Mouse (Mus musculus): Measurements from ENCODE around the gene Gas2.

Gas2 gene

DNA sequence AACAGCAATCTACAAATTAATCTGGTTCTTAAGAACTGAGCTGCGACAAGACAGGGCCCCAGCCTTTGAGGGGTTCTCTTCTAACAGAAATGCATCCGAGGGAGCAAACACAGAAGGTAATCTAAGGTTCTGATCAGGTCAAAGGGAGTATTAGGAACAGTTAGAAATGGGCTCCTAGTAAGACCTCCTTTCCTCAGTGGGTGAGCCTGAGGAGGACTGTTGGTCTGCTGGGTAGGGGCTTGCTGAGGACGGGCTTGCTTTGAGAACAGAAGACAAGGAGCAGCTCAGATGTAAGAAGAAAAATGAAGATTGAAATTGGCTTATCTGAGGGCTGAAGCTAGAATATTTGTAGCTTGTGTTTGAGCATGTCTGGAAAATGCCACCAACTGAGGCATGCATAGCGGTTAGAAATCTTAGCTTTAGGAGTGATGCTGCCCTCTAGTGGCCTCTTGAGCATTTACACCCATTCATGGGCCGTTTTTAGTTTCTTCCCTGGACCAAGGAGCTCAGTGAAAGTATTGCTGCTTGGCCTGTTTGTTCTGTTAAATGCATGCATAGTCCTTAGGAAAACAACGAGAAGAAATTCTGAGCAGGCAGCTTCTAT is 110.5 kb downstream of the Gas2 start:
- DNase-seq, result no peak

DNA sequence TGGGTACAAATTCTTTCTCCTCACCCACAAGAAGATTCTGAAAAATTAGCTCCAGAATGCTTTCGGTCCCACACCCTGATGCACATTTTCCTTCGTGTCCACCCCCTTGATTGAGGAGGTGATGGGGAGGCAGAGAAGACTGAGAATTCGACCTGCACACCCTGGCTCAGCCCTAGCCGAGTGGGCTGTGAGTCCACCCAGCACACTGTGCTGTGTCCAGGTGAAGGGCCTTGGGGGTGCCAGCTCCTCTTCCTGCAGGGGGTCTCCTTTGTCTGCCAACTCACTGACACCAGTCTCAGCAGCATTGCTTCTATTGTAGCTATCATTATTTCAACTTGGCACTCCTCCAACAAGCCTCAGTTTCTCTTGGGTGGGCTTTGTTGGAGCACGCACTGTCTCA is 111.3 kb downstream of the Gas2 start:
- DNase-seq, result no peak

DNA sequence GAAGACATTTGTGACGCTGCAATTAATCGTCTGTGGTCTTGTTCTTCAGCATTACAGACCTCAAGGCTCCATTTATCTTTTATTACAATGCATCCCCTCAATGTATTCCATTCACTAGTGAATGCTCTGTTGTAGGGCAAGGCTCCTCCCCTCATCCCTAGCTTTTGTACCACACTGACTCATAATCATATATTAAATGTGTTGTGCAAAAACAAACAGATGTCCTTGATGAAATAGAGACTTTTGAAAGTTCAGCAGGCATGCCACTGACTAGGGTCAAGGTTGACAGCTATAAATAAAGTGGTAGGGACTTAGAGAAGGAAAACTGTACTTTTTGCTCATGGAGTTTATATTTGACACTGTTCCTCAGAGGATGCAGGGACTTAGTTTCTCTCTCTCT is 111.7 kb downstream of the Gas2 start:
- no peak for DNase-seq

DNA sequence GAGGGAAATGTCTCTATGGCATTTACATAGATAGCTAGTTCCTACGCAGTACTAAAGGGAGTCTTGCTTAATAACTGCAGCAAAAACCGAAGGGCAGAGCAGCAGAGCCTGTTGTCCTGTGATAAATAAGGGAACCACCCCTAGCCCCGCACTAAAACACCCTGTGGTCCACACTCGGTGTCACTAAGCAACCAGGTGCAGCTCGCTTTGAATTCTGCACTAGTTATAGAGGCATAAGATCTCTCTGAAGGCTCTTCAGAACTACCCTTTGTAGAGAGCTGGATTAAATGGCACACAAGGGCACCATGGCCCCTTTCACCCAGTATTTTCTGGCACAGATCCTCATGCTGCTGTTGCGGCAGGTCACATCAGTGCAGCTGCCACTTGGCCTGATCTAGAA is 113.4 kb downstream of the Gas2 start:
- no peak for DNase-seq

DNA sequence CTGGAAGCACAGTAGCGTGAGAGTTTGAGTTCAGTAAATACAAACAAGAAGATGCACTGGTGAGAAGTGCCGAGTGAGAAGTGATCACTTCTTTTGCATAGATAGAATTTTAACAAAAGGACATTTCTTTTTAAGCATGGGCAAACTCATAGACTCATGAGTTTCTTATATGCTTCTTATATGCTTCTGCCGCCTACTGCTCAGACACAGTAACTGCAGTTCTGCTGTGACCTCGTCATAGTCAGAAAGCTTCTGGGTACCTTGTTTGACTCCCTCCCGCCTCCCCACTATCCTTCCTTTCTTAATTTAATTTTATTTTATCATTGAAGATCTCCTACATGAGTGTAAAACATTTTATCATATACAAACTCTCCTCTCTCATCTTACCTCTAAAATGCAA is 117.5 kb downstream of the Gas2 start:
- DNase-seq, result no peak

DNA sequence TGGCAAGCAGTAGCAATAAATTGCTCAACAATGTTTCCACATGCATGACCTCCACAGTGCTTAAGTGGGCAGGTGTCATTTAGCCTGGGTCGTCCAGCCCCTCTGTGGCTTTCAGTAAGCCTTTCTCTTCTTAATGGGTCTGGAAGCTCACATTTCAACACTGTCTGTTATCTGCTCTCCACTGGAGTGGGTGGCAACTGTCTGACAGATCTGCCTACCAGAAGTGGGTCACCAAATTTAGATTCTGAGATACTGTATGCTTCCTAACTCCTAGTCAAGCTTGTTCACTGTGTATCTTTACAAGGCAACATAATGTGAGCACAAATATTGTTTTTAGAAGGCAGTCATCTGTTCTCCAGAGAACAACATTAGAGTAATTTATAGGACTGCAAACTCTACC is 120.5 kb downstream of the Gas2 start:
- no peak for DNase-seq

DNA sequence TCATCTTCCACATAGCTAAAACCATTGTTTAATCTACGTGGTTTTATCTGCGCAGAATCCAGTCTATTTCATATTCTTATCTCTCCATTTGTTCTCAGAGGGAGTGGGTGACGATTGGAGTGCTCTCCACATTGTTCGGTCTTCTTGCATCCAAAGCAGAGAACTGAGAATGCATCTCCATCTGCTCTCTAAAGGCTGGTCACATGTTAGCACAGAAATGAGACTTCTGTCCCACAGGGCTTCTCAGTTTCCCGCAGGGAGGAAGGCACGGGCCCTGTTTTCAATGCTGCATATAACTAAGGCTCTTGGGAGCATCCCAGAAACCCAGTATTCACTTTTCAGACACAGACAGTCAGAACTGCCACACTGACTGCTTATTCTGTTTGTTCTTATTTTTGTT is 123.9 kb downstream of the Gas2 start:
- no peak for DNase-seq

DNA sequence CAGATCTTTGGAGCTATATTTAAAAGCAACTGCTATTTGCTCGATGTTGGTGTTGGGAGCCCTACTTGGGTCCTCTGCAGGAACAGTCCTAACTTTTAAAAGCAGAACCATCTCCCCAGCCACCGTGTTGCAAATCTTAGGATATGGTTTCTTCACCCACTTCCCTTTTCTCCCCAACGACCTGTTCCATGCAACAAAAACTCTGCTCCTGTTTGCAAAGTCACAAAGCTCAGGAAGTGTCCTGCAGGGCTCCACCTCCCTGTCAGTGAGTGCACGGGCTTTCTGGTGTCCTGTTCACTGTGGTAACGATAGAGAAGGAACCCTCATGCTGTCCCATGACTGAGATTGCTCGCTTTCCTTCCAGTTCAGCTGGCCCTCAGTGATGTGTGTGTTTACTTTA is 125.1 kb downstream of the Gas2 start:
- no peak for DNase-seq

DNA sequence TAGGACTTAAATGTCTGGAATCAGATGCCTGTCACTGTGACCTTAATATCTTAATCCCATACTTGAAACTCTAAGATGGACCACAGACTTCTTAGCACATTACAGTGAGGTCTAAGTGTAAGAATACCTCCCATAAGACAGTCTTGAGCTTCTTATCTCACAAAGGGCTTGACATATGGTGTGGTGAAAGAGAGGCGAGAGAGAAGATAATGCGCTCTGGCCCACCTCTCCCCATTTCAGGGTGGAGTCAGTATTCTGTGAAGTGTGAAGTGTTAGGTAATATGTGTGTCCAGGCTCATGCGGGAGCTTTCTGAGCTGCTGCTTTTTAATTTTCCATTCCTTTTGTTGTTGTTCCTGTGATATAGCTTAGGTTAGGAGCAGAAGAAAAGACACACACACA is 129.2 kb downstream of the Gas2 start:
- DNase-seq, result no peak

DNA sequence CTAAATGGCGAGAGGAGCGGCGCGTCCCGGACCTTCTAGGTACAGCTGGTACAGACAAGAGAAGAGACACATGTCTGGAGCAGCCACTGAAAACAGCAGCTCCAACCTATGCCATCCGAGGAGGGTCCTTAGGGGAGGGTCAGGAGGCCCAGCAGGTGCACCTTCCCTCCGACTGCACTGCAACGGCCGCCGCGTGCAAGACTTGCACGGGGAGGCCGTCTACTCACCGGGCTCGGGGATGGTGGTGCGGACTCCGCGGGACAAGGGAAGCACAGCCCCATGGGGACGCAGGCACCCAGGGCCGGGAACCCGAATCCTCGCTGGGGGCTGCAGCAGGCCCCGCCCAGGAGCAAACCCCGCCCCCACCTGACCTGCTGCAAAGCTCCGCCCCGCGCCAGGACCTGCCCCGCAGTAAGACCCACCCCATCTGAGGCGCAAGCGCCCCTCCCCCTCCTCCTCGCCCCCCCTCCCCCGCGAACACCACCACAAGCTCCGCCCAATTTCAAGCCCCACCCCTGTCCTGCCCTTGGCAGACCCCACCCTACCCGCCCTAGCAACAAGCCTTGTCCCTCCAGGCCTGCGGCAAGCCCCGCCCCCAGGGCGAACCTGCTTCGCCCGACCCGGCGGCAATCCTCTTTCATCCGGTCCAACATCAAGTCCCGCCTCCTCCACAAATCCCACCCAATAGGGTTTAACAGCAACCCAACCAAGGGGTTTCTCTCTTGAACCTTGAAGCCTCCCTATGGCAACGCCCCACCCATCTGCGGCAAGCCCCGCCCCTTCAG is 143.9 kb downstream of the Gas2 start, which contains the start of gene Svip:
TSS of gene Svip (minus strand) at position 508 of the 785 bp plus-strand sequence.
- DNase-seq, result peak; percentile 99

DNA sequence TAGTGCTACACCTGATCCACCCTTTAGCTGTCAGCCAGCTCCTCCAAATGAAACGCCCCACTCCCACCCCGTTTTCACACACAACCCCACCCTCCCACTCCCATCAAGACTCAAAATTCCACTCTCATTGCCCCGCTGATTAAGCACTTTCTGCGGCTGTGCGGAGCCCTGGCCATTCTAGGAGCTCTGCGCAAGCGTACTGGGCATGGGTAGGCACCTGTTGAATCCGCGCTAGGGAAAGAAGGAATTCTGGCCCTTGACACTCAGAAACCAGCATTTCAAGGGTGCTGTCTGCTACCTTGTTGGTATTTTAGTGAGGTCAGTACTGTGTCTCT is 144.4 kb downstream of the Gas2 start:
- no peak for DNase-seq

DNA sequence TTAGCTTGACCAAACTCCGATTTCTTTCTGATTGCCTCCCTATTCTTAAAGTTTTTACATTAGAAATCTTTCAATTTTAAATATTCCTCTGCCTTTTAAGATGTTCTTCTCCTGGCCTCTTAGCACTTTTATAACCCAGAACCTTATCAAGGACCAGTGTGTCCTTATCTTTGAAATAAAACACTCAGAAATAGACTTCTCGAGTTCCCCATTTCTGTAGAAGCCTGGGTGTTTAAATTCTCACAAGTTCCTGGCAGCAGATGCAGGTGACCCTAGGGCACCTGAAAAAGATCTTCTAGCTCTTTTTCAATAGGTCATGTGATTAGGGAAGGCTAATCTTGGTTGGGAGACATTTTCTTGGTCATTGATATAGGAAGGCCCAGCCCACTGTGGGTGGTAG is 145.3 kb downstream of the Gas2 start:
- DNase-seq, result no peak

DNA sequence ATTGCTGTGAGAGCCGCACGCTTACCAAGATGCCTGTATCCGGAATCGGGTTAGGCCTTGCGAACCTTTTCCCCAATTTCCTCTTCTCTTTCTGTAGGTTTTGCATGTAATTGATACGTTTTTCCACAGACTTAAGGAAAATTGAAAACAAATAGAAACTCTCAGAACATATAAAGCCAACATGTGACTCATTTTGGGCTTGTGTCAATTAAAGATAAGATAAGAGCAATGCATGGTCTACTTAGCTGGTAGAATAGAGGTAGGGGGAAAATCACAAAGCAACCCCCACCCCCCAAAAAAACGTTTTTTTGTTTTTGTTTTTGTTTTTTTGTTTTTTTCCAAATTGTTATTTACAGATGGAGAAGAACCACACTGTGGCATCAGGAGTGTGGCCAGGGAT is 151.6 kb downstream of the Gas2 start:
- no peak for DNase-seq

DNA sequence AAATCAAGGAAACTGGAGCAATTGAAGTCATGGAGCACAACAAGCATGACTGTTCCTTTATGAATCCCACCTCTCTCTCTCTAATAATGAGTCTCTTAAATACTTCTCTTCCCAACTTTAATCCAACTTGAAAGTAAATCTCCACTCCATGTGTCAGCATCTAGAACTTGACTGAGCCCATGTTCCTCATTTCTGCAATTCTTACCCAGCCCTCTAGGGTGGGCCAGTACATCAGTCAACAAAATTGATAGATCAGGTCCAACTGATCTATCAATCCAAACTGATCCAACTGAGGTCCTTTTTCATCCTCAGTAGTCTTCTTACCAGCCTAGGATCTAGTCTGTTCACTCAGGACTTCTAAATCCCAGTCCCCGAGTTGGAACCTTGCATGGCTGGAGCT is 153.4 kb downstream of the Gas2 start:
- DNase-seq, result no peak

DNA sequence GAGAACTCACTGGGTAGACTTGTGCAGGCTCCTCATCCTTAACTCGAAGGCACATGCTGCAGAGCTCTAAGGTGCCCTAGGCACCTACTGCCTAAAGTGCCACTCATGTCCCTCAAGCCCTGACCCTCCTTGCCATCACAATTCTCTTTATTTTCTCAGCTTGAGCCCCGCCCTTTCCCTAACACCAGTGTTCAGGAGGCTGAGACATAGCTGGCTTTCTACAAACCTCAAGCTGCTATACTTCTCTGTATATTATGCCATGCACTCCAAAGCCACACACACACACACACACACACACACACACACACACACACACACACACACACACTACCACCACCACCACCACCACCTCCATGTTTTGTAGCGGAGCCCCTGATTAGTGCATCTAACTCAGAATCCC is 153.8 kb downstream of the Gas2 start, which contains the start of gene 1700015G11Rik:
TSS of gene 1700015G11Rik (minus strand) at position 101 of the 400 bp plus-strand sequence.
- no peak for DNase-seq

DNA sequence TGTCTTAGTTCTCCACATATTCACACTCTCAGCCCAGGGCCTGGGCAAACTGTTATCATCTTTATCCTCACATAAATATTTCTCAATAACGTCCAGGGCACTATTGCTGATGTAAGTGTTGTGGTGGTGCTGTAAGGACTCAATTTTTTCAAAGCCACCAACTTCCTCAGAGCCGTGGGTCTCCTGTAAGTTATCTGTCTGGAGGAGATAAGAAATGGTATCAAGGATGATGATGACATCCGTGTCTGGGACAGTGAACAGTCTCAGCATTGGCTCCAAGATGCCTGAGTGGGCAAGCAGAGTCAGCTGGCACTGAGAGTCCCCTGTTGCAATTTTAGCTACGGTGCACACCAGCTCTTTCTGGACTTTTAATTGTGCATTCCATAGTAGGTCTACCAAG is 160.2 kb downstream of the Gas2 start:
- DNase-seq, result no peak

DNA sequence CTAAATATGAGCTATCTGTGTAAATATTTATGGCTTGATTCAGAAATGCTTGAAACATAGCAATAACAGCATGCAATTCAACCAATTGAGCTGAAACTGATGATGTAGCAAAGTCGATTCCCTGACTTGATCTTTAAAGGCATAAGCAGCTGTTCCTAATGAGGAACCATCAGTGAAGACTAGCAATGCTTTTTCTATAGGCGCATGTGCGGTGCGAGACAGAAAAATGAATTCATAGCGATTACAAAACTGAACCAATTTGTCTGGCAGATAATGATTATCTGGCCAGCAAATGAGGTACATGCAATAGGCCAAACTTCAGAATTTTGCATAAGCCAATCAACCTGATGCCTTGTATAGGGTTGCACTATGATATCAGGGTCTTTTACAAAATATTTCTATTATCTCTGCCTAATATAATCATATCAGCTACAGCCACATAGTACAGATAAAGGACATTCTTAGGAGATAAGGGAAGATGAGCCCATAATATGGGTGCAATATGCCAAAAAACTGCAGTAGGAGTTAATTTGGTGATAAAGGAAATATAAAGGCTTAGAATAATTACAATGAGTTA is 162.3 kb downstream of the Gas2 start:
- DNase-seq, result no peak

DNA sequence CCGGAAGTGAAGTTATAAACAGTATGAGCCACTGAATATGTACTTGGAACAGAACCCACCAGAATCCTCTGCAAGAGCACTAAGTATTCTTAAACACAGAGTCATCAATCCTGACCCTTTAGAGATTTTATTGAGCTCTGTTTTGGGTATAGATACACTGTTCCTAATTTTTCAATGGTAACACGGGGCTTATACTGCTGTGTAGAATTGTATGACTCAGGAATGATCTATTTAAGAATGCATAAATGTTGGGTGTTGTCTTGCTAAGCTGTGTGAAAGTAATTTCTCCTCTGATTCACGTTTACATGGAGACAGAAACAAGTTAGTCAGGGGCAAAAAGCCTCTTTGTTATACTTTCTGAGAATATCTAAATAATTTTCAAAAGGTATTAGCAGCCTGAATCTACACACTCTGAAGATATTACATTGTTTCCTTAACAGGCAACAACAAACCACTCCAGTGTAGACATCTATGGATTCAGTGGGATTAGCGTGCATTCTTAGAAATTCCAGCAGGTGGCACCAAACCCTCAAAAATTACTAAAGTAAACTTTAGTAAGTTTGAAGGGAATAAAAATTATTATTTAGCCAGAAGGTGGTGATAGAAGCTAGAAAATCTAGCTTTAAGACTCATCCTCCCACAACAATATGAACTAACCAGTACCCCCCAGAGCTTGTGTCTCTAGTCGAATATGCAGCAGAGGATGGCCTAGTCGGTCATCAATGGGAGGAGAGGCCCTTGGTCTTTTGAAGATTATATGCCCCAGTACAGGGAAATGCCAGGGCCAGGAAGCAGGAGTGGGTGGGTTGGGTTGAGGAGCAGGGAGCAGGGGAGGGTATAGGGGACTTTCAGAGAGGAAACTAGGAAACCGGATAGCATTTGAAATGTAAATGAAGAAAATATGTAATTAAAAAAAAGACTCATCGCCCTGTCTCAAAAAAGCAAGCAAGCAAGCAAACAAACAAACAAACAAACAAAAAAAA is 176.1 kb downstream of the Gas2 start:
- DNase-seq, result no peak
